Mouse (Mus musculus) embryonic facial prominence, embryonic 14.5 days (tissue): ENCODE measurements around the gene AC161166.1. TPM values are rescaled to one million over a fixed set of nuclear protein-coding genes. Genes with fewer than 3 reads are reported as not detected.
A peak's percentile ranks its signal among the peaks of the same experiment; 100 is the strongest.

Experiments used
- ATAC-seq: fragments of 200-750 bp; cut with Nextera tagmentation; 2 replicates; pipeline ENCODE4 v1.8.0; 2017; ENCODE audit warnings: low read depth, moderate number of reproducible peaks, moderate TSS enrichment
- DNase-seq: peaks from one replicate; pipeline ENCODE4 v3.0.0-alpha.2; 2015; ENCODE audit warnings: low spot score
- H3K27ac ChIP-seq: fragments of 300-500 bp; sonication (generic); replicated peaks from 2 replicates; pipeline ENCODE4 v1.5.1; 2014; ENCODE audit warnings: low read depth, mild to moderate bottlenecking, low read length, moderate library complexity
- H3K27me3 ChIP-seq: fragments of 300-500 bp; sonication (generic); replicated peaks from 2 replicates; pipeline ENCODE4 v1.6.1; 2014; ENCODE audit warnings: low read length; ENCODE audit not compliant: control insufficient read depth, insufficient read depth
- H3K36me3 ChIP-seq: fragments of 300-500 bp; sonication (generic); 2 replicates; pipeline ENCODE4 v1.6.1; 2014; ENCODE audit warnings: low read length, mixed read lengths; ENCODE audit not compliant: control insufficient read depth, insufficient read depth
- H3K4me1 ChIP-seq: fragments of 300-500 bp; sonication (generic); 2 replicates; pipeline ENCODE4 v1.6.1; 2014; ENCODE audit warnings: antibody characterized with exemption, low read length; ENCODE audit not compliant: control insufficient read depth, insufficient read depth
- H3K4me2 ChIP-seq: fragments of 300-500 bp; sonication (generic); 2 replicates; pipeline ENCODE4 v1.6.1; 2014; ENCODE audit warnings: low read depth, mild to moderate bottlenecking, low read length, moderate library complexity, mixed read lengths
- H3K4me3 ChIP-seq: fragments of 300-500 bp; sonication (generic); 2 replicates; pipeline ENCODE4 v1.5.1; 2014; ENCODE audit warnings: low read depth, mild to moderate bottlenecking, low read length
- H3K9ac ChIP-seq: fragments of 300-500 bp; sonication (generic); 2 replicates; pipeline ENCODE4 v1.6.1; 2014; ENCODE audit warnings: low read depth, mild to moderate bottlenecking, low read length, moderate library complexity, mixed read lengths
- H3K9me3 ChIP-seq: fragments of 300-500 bp; sonication (generic); 2 replicates; pipeline ENCODE4 v1.6.1; 2016; ENCODE audit warnings: low read length; ENCODE audit not compliant: control insufficient read depth
- WGBS: fragments of 180-500 bp; shearing (Covaris S2); extraction: QIAGEN DNeasy Blood & Tissue Kit; methylation state at CpG from one replicate; pipeline ENCODE4 v1.1.7; 2014; 5-methylcytosine and 5-hydroxymethylcytosine counted together
- polyA plus RNA-seq: library from polyadenylated mRNA; unstranded; fragments of >200 nt; fragmentation: Nextera tagmentation; extraction: Ambion mirVana; gene quantifications from 2 replicates; pipeline ENCODE4 v1.2.1, GENCODE M21; 2014

AC161166.1 gene
- polyA plus RNA-seq, 1 experiment from 2014 or later, result 0.19 TPM

GRCm38 (mm10) chr7:24480121-24480941 is 31.9 kb downstream of the AC161166.1 start:
- H3K4me2 ChIP-seq, result peak overlapping the region; percentile 98; the same call in 1 of the 2 replicates
- no peaks in the 10 kb centered on the region for H3K9me3 ChIP-seq
- H3K27ac ChIP-seq, result no peak overlapping the region
- H3K36me3 ChIP-seq, result no peaks in the 10 kb centered on the region
- H3K4me1 ChIP-seq, result peaks cover 11% of the 10 kb centered on the region; the same call in 1 of the 2 replicates
- 0 out of 2 replicates have a peak, but pooled peaks cover 18% of the 10 kb centered on the region for H3K27me3 ChIP-seq
- WGBS, result 50% methylated on average over 18 of the region's 18 CpGs
- peak overlapping the region; percentile 65 for H3K4me3 ChIP-seq
- DNase-seq (peak; percentile 64), ATAC-seq (no peak)
- H3K9ac ChIP-seq, result no peak overlapping the region

DNA sequence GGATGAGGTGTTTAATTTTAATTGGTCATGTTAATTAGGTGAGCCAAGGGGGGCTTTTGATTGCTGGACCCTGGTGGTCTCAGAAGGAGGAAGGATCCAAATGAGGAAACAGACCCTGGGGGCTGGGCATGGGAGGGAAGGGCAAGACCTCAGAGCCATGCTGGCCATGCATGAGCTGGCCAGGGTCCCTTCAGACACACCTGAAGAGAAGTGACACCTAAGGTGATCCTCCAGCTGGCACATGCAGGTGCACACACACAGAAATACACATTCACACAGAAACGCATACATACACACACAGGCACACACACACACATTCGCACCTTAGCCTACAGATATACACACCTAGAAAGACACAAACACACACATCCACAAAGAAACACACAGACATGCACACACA is 32.6 kb downstream of the AC161166.1 start:
- Histone ChIP-seq H3K4me3 (no peak overlapping the region), H3K27ac (no peak overlapping the region), H3K4me2 (no peak overlapping the region), H3K9me3 (no peaks in the 10 kb centered on the region), H3K4me1 (peaks cover 13% of the 10 kb centered on the region; the same call in 1 of the 2 replicates), H3K27me3 (0 out of 2 replicates have a peak, but pooled peaks cover 18% of the 10 kb centered on the region), H3K36me3 (no peaks in the 10 kb centered on the region), H3K9ac (no peak overlapping the region)
- 95% methylated on average over 2 of the region's 2 CpGs for WGBS
- DNase-seq, result no peak
- ATAC-seq, result no peak

DNA sequence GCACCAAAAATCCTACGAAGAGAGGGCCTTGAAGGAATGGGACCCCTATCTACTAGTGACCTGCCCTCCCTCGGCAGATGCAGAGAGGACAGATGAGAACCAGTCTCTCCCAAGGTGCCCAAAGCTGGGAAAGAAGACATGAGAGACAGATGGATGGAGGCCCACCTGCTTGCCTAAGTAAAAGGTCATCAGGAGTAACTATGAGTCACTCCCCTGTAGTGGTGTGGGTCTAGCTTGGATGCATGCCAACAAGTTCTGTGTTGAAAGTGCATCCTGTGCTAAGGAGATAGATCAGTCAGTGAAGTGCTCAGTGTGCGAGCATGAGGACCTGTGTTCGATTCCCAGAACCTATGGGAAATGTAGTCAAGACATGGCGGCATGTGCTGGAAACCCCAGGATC is 33.3 kb downstream of the AC161166.1 start:
- H3K27me3 ChIP-seq, result 0 out of 2 replicates have a peak, but pooled peaks cover 18% of the 10 kb centered on the region
- WGBS, result 85% methylated on average over 5 of the region's 5 CpGs

GRCm38 (mm10) chr7:24476856-24477255 is 35.4 kb downstream of the AC161166.1 start:
- no peak overlapping the region for H3K4me3 ChIP-seq
- no peak overlapping the region for H3K4me2 ChIP-seq
- H3K9me3 ChIP-seq, result no peaks in the 10 kb centered on the region
- H3K27ac ChIP-seq, result no peak overlapping the region
- DNase-seq, result no peak
- 85% methylated on average over 7 of the region's 7 CpGs for WGBS
- 0 out of 2 replicates have a peak, but pooled peaks cover 13% of the 10 kb centered on the region for H3K27me3 ChIP-seq
- no peak overlapping the region for H3K9ac ChIP-seq
- H3K4me1 ChIP-seq, result peaks cover 13% of the 10 kb centered on the region; the same call in 1 of the 2 replicates
- no peak for ATAC-seq
- no peaks in the 10 kb centered on the region for H3K36me3 ChIP-seq

More for the DNA sequence above, 33.3 kb downstream of the AC161166.1 start:
- H3K36me3 ChIP-seq, result no peaks in the 10 kb centered on the region
- ATAC-seq (no peak), DNase-seq (no peak)
- no peak overlapping the region for H3K4me2 ChIP-seq
- no peak overlapping the region for H3K4me3 ChIP-seq
- H3K9ac ChIP-seq, result no peak overlapping the region
- H3K9me3 ChIP-seq, result no peaks in the 10 kb centered on the region
- no peak overlapping the region for H3K27ac ChIP-seq
- H3K4me1 ChIP-seq, result peaks cover 13% of the 10 kb centered on the region; the same call in 1 of the 2 replicates

DNA sequence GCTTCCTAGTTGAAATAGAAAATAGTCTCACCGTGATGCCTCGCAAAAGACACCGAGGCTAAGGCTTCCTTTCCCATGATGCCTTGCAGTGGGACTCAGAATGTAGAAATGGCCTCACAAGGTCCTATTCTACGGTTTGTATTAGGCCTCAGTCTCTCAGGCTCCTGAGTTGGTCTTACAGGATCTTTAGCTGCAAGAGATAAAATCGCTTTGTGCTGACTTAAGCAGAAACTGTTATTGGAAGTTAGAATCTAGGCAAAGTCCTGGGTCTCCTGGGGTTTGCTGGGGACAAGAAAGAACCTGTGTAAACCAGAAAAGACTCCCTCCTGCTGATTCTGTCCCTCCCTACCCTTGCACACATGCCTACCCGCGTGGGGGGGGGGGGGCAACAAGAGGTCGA is 35.9 kb downstream of the AC161166.1 start:
- no peak overlapping the region for H3K9ac ChIP-seq
- 0 out of 2 replicates have a peak, but pooled peaks cover 10% of the 10 kb centered on the region for H3K27me3 ChIP-seq
- ATAC-seq, result no peak
- WGBS, result 83% methylated on average over 8 of the region's 8 CpGs
- no peaks in the 10 kb centered on the region for H3K9me3 ChIP-seq
- peaks cover 9% of the 10 kb centered on the region; the same call in 1 of the 2 replicates for H3K4me1 ChIP-seq
- H3K4me2 ChIP-seq, result no peak overlapping the region
- H3K27ac ChIP-seq, result no peak overlapping the region
- no peak overlapping the region for H3K4me3 ChIP-seq
- no peaks in the 10 kb centered on the region for H3K36me3 ChIP-seq
- DNase-seq, result no peak

GRCm38 (mm10) chr7:24474811-24475506 is 37.3 kb downstream of the AC161166.1 start:
- no peak for ATAC-seq
- H3K9me3 ChIP-seq, result no peaks in the 10 kb centered on the region
- 25% methylated on average over 21 of the region's 21 CpGs for WGBS
- H3K9ac ChIP-seq, result 0 out of 2 replicates have a peak overlapping the region, but pooled peaks have one; percentile 41
- no peaks in the 10 kb centered on the region for H3K36me3 ChIP-seq
- H3K4me3 ChIP-seq, result no peak overlapping the region
- H3K27me3 ChIP-seq, result 0 out of 2 replicates have a peak, but pooled peaks cover 3% of the 10 kb centered on the region
- H3K4me1 ChIP-seq, result 0 out of 2 replicates have a peak, but pooled peaks cover 2% of the 10 kb centered on the region
- H3K4me2 ChIP-seq, result peak overlapping the region; percentile 29
- H3K27ac ChIP-seq, result 0 out of 2 replicates have a peak overlapping the region, but pooled peaks have one; percentile 18
- DNase-seq, result no peak

DNA sequence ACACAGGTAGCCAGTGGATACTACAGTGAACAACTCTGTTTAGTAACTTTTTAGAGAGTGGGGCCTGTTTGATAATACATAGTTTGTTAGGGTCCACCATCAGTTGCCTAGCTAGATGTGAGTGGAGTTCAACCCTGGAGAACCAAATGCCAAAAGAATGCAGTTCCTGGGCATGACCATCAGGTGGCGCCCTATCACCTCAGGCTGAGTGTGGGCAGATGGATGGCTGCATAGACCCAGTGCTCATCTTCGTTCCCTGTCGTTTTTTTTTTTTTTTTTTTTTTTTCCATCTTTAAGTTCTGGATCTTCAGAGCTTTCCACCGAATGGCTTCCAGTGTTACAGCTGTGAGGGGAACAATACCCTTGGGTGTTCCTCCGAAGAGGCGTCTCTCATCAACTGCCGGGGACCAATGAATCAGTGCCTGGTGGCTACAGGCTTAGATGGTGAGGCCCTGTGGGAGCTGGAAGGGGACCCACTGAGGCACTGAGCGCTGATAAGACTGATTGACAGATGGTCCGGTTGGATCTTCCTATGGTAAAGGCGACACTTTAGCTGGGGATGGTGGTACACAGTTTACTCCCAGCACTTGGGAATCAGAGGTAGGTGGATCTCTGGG is 38.2 kb downstream of the AC161166.1 start:
- Histone ChIP-seq H3K27ac (no peak overlapping the region), H3K9me3 (peaks cover 3% of the 10 kb centered on the region; the same call in 1 of the 2 replicates), H3K27me3 (0 out of 2 replicates have a peak, but pooled peaks cover 3% of the 10 kb centered on the region), H3K4me1 (0 out of 2 replicates have a peak, but pooled peaks cover 2% of the 10 kb centered on the region), H3K4me3 (no peak overlapping the region), H3K9ac (no peak overlapping the region), H3K4me2 (no peak overlapping the region), H3K36me3 (no peaks in the 10 kb centered on the region)
- no peak for DNase-seq
- ATAC-seq, result peak; percentile 39; the same call in 1 of the 2 replicates
- 53% methylated on average over 9 of the region's 10 CpGs for WGBS

- no peak for ATAC-seq
Observed at GRCm38 (mm10) chr7:24472937-24473336, 39.3 kb downstream of the AC161166.1 start.

More at GRCm38 (mm10) chr7:24472937-24473336, 39.3 kb downstream of the AC161166.1 start:
- Histone ChIP-seq H3K27ac (no peak overlapping the region), H3K4me3 (no peak overlapping the region), H3K27me3 (no peaks in the 10 kb centered on the region), H3K4me2 (no peak overlapping the region), H3K9me3 (peaks cover 4% of the 10 kb centered on the region; the same call in 1 of the 2 replicates), H3K36me3 (no peaks in the 10 kb centered on the region), H3K4me1 (0 out of 2 replicates have a peak, but pooled peaks cover 2% of the 10 kb centered on the region), H3K9ac (no peak overlapping the region)
- DNase-seq, result no peak
- 79% methylated on average over 7 of the region's 7 CpGs for WGBS
